Mouse (Mus musculus): ENCODE data around the gene Ltc4s.

The Ltc4s gene

GRCm38 (mm10) chr11:50238324-50238723 lies at the start of gene Ltc4s:
Gene Ltc4s (minus strand): TSS chr11:50238616.
- DNase-seq: peak; percentile 51 to 54

GRCm38 (mm10) chr11:50286428-50286827 lies 48.0 kb upstream of the Ltc4s start:
- no peak for DNase-seq

GRCm38 (mm10) chr11:50285696-50286095 lies 47.3 kb upstream of the Ltc4s start:
- DNase-seq: no peak

GRCm38 (mm10) chr11:50285263-50285662 lies 46.8 kb upstream of the Ltc4s start:
- no peak for DNase-seq

GRCm38 (mm10) chr11:50280053-50280452 lies 41.6 kb upstream of the Ltc4s start:
- no peak for DNase-seq

- DNase-seq: no peak
These were observed 40.6 kb upstream of the Ltc4s start for GRCm38 (mm10) chr11:50279005-50279404.

- peak in 1 of 2 experiments; percentile 3 for DNase-seq
These were observed 39.3 kb upstream of the Ltc4s start for GRCm38 (mm10) chr11:50277706-50278105.

GRCm38 (mm10) chr11:50277025-50277424 lies 38.6 kb upstream of the Ltc4s start:
- DNase-seq: peak in 1 of 2 experiments; percentile 3

GRCm38 (mm10) chr11:50275568-50276151 lies 37.2 kb upstream of the Ltc4s start:
- DNase-seq: no peak

- DNase-seq: no peak
These were observed 36.7 kb upstream of the Ltc4s start for GRCm38 (mm10) chr11:50275077-50275476.

GRCm38 (mm10) chr11:50272819-50273218 lies 34.4 kb upstream of the Ltc4s start:
- no peak for DNase-seq

GRCm38 (mm10) chr11:50269885-50270284 lies 31.5 kb upstream of the Ltc4s start:
- no peak for DNase-seq

GRCm38 (mm10) chr11:50269163-50269562 lies 30.7 kb upstream of the Ltc4s start:
- peak in 1 of 2 experiments; percentile 50 for DNase-seq

GRCm38 (mm10) chr11:50266997-50267396 lies 28.6 kb upstream of the Ltc4s start:
- DNase-seq: no peak

- DNase-seq: peak in 1 of 2 experiments; percentile 75
These were observed 27.5 kb upstream of the Ltc4s start for GRCm38 (mm10) chr11:50265931-50266330.

- DNase-seq: peak; percentile 43 to 86
These were observed 24.8 kb upstream of the Ltc4s start for GRCm38 (mm10) chr11:50263198-50263597.

GRCm38 (mm10) chr11:50262020-50262419 lies 23.6 kb upstream of the Ltc4s start:
- DNase-seq: peak; percentile 50 to 56

GRCm38 (mm10) chr11:50258310-50258709 lies 19.9 kb upstream of the Ltc4s start:
- DNase-seq: no peak

GRCm38 (mm10) chr11:50256615-50257014 lies 18.2 kb upstream of the Ltc4s start:
- DNase-seq: no peak

GRCm38 (mm10) chr11:50254010-50254580 lies 15.7 kb upstream of the Ltc4s start:
- DNase-seq: no peak

GRCm38 (mm10) chr11:50253393-50253792 lies 15.0 kb upstream of the Ltc4s start:
- no peak for DNase-seq

GRCm38 (mm10) chr11:50252684-50253265 lies 14.4 kb upstream of the Ltc4s start:
- no peak for DNase-seq

- DNase-seq: peak; percentile 40 to 52
These were observed 13.8 kb upstream of the Ltc4s start for GRCm38 (mm10) chr11:50252166-50252565.

- DNase-seq: no peak
These were observed 10.2 kb upstream of the Ltc4s start for GRCm38 (mm10) chr11:50248473-50249171.

Measured in lung, postnatal 4 days (tissue).